Mouse (Mus musculus) kidney, postnatal 0 days (tissue): ENCODE measurements around the gene Odaph. TPM values are rescaled to one million over a fixed set of nuclear protein-coding genes. Genes with fewer than 3 reads are reported as not detected.

Experiments used
- ATAC-seq: fragments of 200-750 bp; cut with Nextera tagmentation; replicated peaks from 2 replicates; pipeline ENCODE4 v1.8.0; 2017; ENCODE audit warnings: low read depth, moderate number of reproducible peaks, moderate TSS enrichment, moderate library complexity; ENCODE audit not compliant: low FRiP score
- DNase-seq: peaks from one replicate; pipeline ENCODE4 v3.0.0-alpha.2; 2016; ENCODE audit warnings: low spot score
- H3K27ac ChIP-seq: fragments of 300-500 bp; sonication (generic); 2 replicates; pipeline ENCODE4 v1.5.1; 2014; ENCODE audit warnings: mild to moderate bottlenecking
- H3K27me3 ChIP-seq: fragments of 300-500 bp; sonication (generic); 2 replicates; pipeline ENCODE4 v1.6.1; 2014; ENCODE audit warnings: low read length, mixed read lengths; ENCODE audit not compliant: insufficient read depth
- H3K36me3 ChIP-seq: fragments of 300-500 bp; sonication (generic); 2 replicates; pipeline ENCODE4 v1.6.1; 2014; ENCODE audit warnings: low read length, mixed read lengths; ENCODE audit not compliant: insufficient read depth
- H3K4me1 ChIP-seq: fragments of 300-500 bp; sonication (generic); replicated peaks from 2 replicates; pipeline ENCODE4 v1.6.1; 2014; ENCODE audit warnings: antibody characterized with exemption, low read length, mixed read lengths; ENCODE audit not compliant: insufficient read depth
- H3K4me2 ChIP-seq: fragments of 300-500 bp; sonication (generic); 2 replicates; pipeline ENCODE4 v1.6.1; 2014; ENCODE audit warnings: mild to moderate bottlenecking, low read length, moderate library complexity, mixed read lengths
- H3K4me3 ChIP-seq: fragments of 300-500 bp; sonication (generic); replicated peaks from 2 replicates; pipeline ENCODE4 v1.5.1; 2014; ENCODE audit warnings: low read depth, low read length
- H3K9ac ChIP-seq: fragments of 300-500 bp; sonication (generic); 2 replicates; pipeline ENCODE4 v1.6.1; 2014; ENCODE audit warnings: low read depth, low read length
- H3K9me3 ChIP-seq: fragments of 300-500 bp; sonication (generic); replicated peaks from 2 replicates; pipeline ENCODE4 v1.6.1; 2016; ENCODE audit warnings: low read length, inconsistent platforms, mixed read lengths
- CTCF ChIP-seq: IDR thresholded peaks from 2 replicates; pipeline ENCODE4 v1.5.1; 2016; ENCODE audit warnings: antibody characterized with exemption, low read depth, mild to moderate bottlenecking, moderate library complexity
- WGBS: fragments of 180-500 bp; shearing (Covaris S2); extraction: QIAGEN DNeasy Blood & Tissue Kit; methylation state at CpG from one replicate; pipeline ENCODE4 v1.1.7; 2014; 5-methylcytosine and 5-hydroxymethylcytosine counted together
- polyA plus RNA-seq: library from polyadenylated mRNA; unstranded; fragments of >200 nt; fragmentation: Nextera tagmentation; extraction: Ambion mirVana; gene quantifications from 2 replicates; pipeline ENCODE4 v1.2.1, GENCODE M21; 2015

The Odaph gene
- polyA plus RNA-seq, 1 experiment from 2014 or later, result not detected

- ATAC-seq (no peak; the same call in 1 of the 2 replicates), DNase-seq (peak; percentile 49)
- no peak overlapping the region for H3K27ac ChIP-seq
- H3K4me3 ChIP-seq, result no peak overlapping the region
- no peaks in the 10 kb centered on the region for H3K4me1 ChIP-seq
- no peak overlapping the region for H3K4me2 ChIP-seq
- H3K9me3 ChIP-seq, result no peaks in the 10 kb centered on the region; the same call in none of the 2 replicates
- H3K9ac ChIP-seq, result no peak overlapping the region
- 64% methylated on average over 2 of the region's 2 CpGs for WGBS
- no peaks in the 10 kb centered on the region for H3K36me3 ChIP-seq
- H3K27me3 ChIP-seq, result no peaks in the 10 kb centered on the region
- TF ChIP-seq CTCF, result no peak
Observed at GRCm38 (mm10) chr5:92000770-92001169, 13.5 kb downstream of the Odaph start.

- DNase-seq, result peak; percentile 81
- ATAC-seq, result peak; percentile 73; the same call in 1 of the 2 replicates
Observed at GRCm38 (mm10) chr5:92003011-92003410, 15.7 kb downstream of the Odaph start.

GRCm38 (mm10) chr5:92009827-92010226 lies 22.6 kb downstream of the Odaph start:
- DNase-seq, result no peak
- H3K9ac ChIP-seq, result no peak overlapping the region
- H3K4me1 ChIP-seq, result no peaks in the 10 kb centered on the region
- H3K27me3 ChIP-seq, result no peaks in the 10 kb centered on the region
- H3K27ac ChIP-seq, result no peak overlapping the region
- H3K36me3 ChIP-seq, result no peaks in the 10 kb centered on the region
- H3K9me3 ChIP-seq, result no peaks in the 10 kb centered on the region
- no peak overlapping the region for H3K4me3 ChIP-seq
- no peak for ATAC-seq
- 32% methylated on average over 2 of the region's 2 CpGs for WGBS
- H3K4me2 ChIP-seq, result no peak overlapping the region
- no peak for TF ChIP-seq CTCF

More at GRCm38 (mm10) chr5:92003011-92003410, 15.7 kb downstream of the Odaph start:
- no peaks in the 10 kb centered on the region; the same call in none of the 2 replicates for H3K9me3 ChIP-seq
- H3K4me1 ChIP-seq, result no peaks in the 10 kb centered on the region
- H3K36me3 ChIP-seq, result no peaks in the 10 kb centered on the region
- peak; percentile 78 for TF ChIP-seq CTCF
- no peak overlapping the region for H3K27ac ChIP-seq
- no peak overlapping the region for H3K9ac ChIP-seq
- H3K4me2 ChIP-seq, result no peak overlapping the region
- no peak overlapping the region for H3K4me3 ChIP-seq
- H3K27me3 ChIP-seq, result no peaks in the 10 kb centered on the region
- WGBS, result 67% methylated on average over 2 of the region's 2 CpGs

- no peak for DNase-seq
- Histone ChIP-seq H3K9ac (no peak overlapping the region), H3K36me3 (no peaks in the 10 kb centered on the region), H3K9me3 (no peaks in the 10 kb centered on the region), H3K27me3 (no peaks in the 10 kb centered on the region), H3K4me3 (no peak overlapping the region), H3K4me2 (no peak overlapping the region), H3K4me1 (no peaks in the 10 kb centered on the region), H3K27ac (no peak overlapping the region)
- TF ChIP-seq CTCF, result no peak
- WGBS, result 71% methylated on average over 7 of the region's 7 CpGs
- no peak for ATAC-seq
Observed at GRCm38 (mm10) chr5:92011756-92012155, 24.5 kb downstream of the Odaph start.

- 63% methylated on average over 2 of the region's 2 CpGs for WGBS
- no peak overlapping the region for H3K9ac ChIP-seq
- H3K9me3 ChIP-seq, result no peaks in the 10 kb centered on the region
- no peak for TF ChIP-seq CTCF
- H3K27ac ChIP-seq, result no peak overlapping the region
- ATAC-seq (no peak), DNase-seq (no peak)
- H3K27me3 ChIP-seq, result no peaks in the 10 kb centered on the region
- H3K4me3 ChIP-seq, result no peak overlapping the region
- H3K36me3 ChIP-seq, result no peaks in the 10 kb centered on the region
- no peak overlapping the region for H3K4me2 ChIP-seq
- H3K4me1 ChIP-seq, result no peaks in the 10 kb centered on the region
Observed at GRCm38 (mm10) chr5:92019960-92020359, 32.7 kb downstream of the Odaph start.

GRCm38 (mm10) chr5:92042377-92043348 lies 55.4 kb downstream of the Odaph start:
- Histone ChIP-seq H3K4me1 (no peaks in the 10 kb centered on the region), H3K9ac (peak overlapping the region; percentile 70), H3K36me3 (no peaks in the 10 kb centered on the region), H3K9me3 (no peaks in the 10 kb centered on the region), H3K27me3 (no peaks in the 10 kb centered on the region), H3K27ac (peak overlapping the region; percentile 56; the same call in 1 of the 2 replicates), H3K4me2 (peak overlapping the region; percentile 96), H3K4me3 (peak overlapping the region; percentile 70)
- WGBS, result under 1% methylated on average over 68 of the region's 68 CpGs
- DNase-seq (peak; percentile 88), ATAC-seq (peak; percentile 99)
- TF ChIP-seq CTCF, result no peak
